In genomic region chr13:74259460-74260230, GRCm38 (mm10) we compare ENCODE assay signal across 8 mouse cellular contexts. TPM values are rescaled to one million over a fixed set of nuclear protein-coding genes. Genes with fewer than 3 reads are reported as not detected.
DNase-seq lines count a peak whose midpoint lies in the region; ATAC-seq and TF ChIP-seq lines count a peak whose summit lies in the region.

No protein-coding gene starts in this region.

- peak; percentile 22 to 48 for DNase-seq in spleen, adult 18-20 months
- DNase-seq in spleen, adult 12 weeks (ENCODE audit: low spot score), result no peak
- DNase-seq in heart, postnatal 25 days (ENCODE audit: low spot score), result peak; percentile 43
- peak; percentile 22 to 30 for DNase-seq in layer of hippocampus, adult 18-20 months (ENCODE audit: low spot score in 2 of 2)
- DNase-seq in lung, embryonic 14.5 days, result peak; percentile 72
- DNase-seq in thymus, adult 18-20 months, result peak; percentile 6 to 8

- H3K4me2 ChIP-seq in forebrain, embryonic 13.5 days, result peak overlapping the region; percentile 82
- H3K4me2 ChIP-seq in lung, embryonic 14.5 days, result peak overlapping the region; percentile 94
- peak overlapping the region; percentile 89 for H3K4me2 ChIP-seq in neural tube, embryonic 13.5 days

- no peaks in the 10 kb centered on the region for H3K27me3 ChIP-seq in forebrain, embryonic 13.5 days
- no peaks in the 10 kb centered on the region for H3K27me3 ChIP-seq in lung, embryonic 14.5 days (ENCODE audit: insufficient read depth, low read length)
- no peaks in the 10 kb centered on the region for H3K27me3 ChIP-seq in neural tube, embryonic 13.5 days

- no peak overlapping the region for H3K27ac ChIP-seq in forebrain, embryonic 13.5 days
- H3K27ac ChIP-seq in lung, embryonic 14.5 days (ENCODE audit: low read depth), result no peak overlapping the region
- H3K27ac ChIP-seq in neural tube, embryonic 13.5 days (replicated peaks), result no peak overlapping the region

- H3K4me1 ChIP-seq in forebrain, embryonic 13.5 days, result peaks cover 8% of the 10 kb centered on the region
- no peaks in the 10 kb centered on the region for H3K4me1 ChIP-seq in lung, embryonic 14.5 days (ENCODE audit: insufficient read depth)
- H3K4me1 ChIP-seq in neural tube, embryonic 13.5 days (replicated peaks), result peaks cover 7% of the 10 kb centered on the region

- no peaks in the 10 kb centered on the region for H3K9me3 ChIP-seq in forebrain, embryonic 13.5 days (replicated peaks)
- no peaks in the 10 kb centered on the region for H3K9me3 ChIP-seq in lung, embryonic 14.5 days (ENCODE audit: low read depth, low read length)
- H3K9me3 ChIP-seq in neural tube, embryonic 13.5 days, result no peaks in the 10 kb centered on the region

- H3K4me3 ChIP-seq in forebrain, embryonic 13.5 days, result peak overlapping the region; percentile 53
- peak overlapping the region; percentile 43 for H3K4me3 ChIP-seq in lung, embryonic 14.5 days (ENCODE audit: low read depth, low read length)
- peak overlapping the region; percentile 51 for H3K4me3 ChIP-seq in neural tube, embryonic 13.5 days

- intact Hi-C loops in heart, postnatal 25 days (cut with DNase I), result loop anchor here (5.0 kb wide), 1 partner anchor 52 kb away; the partner anchor contains the start of gene Exoc3

- WGBS in forebrain, embryonic 13.5 days, result 3% methylated on average over 35 of the region's 35 CpGs
- 3% methylated on average over 35 of the region's 35 CpGs for WGBS in lung, embryonic 14.5 days
- WGBS in neural tube, embryonic 13.5 days, result 3% methylated on average over 35 of the region's 35 CpGs

- no peaks in the 10 kb centered on the region for H3K36me3 ChIP-seq in forebrain, embryonic 13.5 days (ENCODE audit: poor library complexity, severe bottlenecking)
- no peaks in the 10 kb centered on the region for H3K36me3 ChIP-seq in lung, embryonic 14.5 days (ENCODE audit: insufficient read depth)
- H3K36me3 ChIP-seq in neural tube, embryonic 13.5 days, result no peaks in the 10 kb centered on the region

- TF ChIP-seq CTCF in lung, embryonic 14.5 days (IDR thresholded peaks at IDR 0.05; ENCODE audit: low read depth), result no peak

- peak; percentile 91 for ATAC-seq in forebrain, embryonic 13.5 days
- peak; percentile 93 for ATAC-seq in lung, embryonic 14.5 days (ENCODE audit: insufficient read depth)
- ATAC-seq in neural tube, embryonic 13.5 days (ENCODE audit: low read depth), result peak; percentile 88

- H3K9ac ChIP-seq in forebrain, embryonic 13.5 days, result peak overlapping the region; percentile 76
- H3K9ac ChIP-seq in lung, embryonic 14.5 days, result peak overlapping the region; percentile 68
- peak overlapping the region; percentile 73 for H3K9ac ChIP-seq in neural tube, embryonic 13.5 days

RNA-seq across cellular contexts. Expression of gene Ahrr, which starts 32.5 kb away (rescaled TPM):
- polyA plus RNA-seq in forebrain, embryonic 13.5 days (2015; fragmentation: Nextera tagmentation; extraction: Ambion mirVana), result 0.71 and 0.91 TPM in 2 replicates
- total RNA-seq in heart, postnatal 25 days (2021), result under 1 TPM; 0.50 to 0.83 TPM
- under 1 TPM; 0.50 to 0.58 TPM for total RNA-seq in layer of hippocampus, adult 18-20 months (2021)
- polyA plus RNA-seq in lung, embryonic 14.5 days (2014; fragmentation: Nextera tagmentation; extraction: Ambion mirVana), result 0.72 and 1.5 TPM in 2 replicates
- polyA plus RNA-seq in neural tube, embryonic 13.5 days (2015; fragmentation: Nextera tagmentation; extraction: Ambion mirVana), result 0.22 and 0.36 TPM in 2 replicates

RNA-seq across cellular contexts. Expression of gene Exoc3, which starts 51.1 kb away (rescaled TPM):
- 103 and 110 TPM in 2 replicates for polyA plus RNA-seq in forebrain, embryonic 13.5 days (2015; fragmentation: Nextera tagmentation; extraction: Ambion mirVana)
- total RNA-seq in heart, postnatal 25 days (2021), result 10 to 100 TPM; 50.7 to 50.8 TPM
- 10 to 100 TPM; 63.6 to 70.9 TPM for total RNA-seq in layer of hippocampus, adult 18-20 months (2021)
- 76.5 and 90.5 TPM in 2 replicates for polyA plus RNA-seq in lung, embryonic 14.5 days (2014; fragmentation: Nextera tagmentation; extraction: Ambion mirVana)
- 90.5 and 101 TPM in 2 replicates for polyA plus RNA-seq in neural tube, embryonic 13.5 days (2015; fragmentation: Nextera tagmentation; extraction: Ambion mirVana)

RNA-seq across cellular contexts. Expression of gene Pdcd6, which starts 57.7 kb away (rescaled TPM):
- 129 and 132 TPM in 2 replicates for polyA plus RNA-seq in forebrain, embryonic 13.5 days (2015; fragmentation: Nextera tagmentation; extraction: Ambion mirVana)
- 10 to 100 TPM; 40.1 to 40.8 TPM for total RNA-seq in heart, postnatal 25 days (2021)
- 10 to 100 TPM; 68.7 to 70.7 TPM for total RNA-seq in layer of hippocampus, adult 18-20 months (2021)
- polyA plus RNA-seq in lung, embryonic 14.5 days (2014; fragmentation: Nextera tagmentation; extraction: Ambion mirVana), result 133 and 140 TPM in 2 replicates
- polyA plus RNA-seq in neural tube, embryonic 13.5 days (2015; fragmentation: Nextera tagmentation; extraction: Ambion mirVana), result 108 and 109 TPM in 2 replicates
